Mouse (Mus musculus) embryonic stem cell, embryonic (primary cell): ENCODE results near the gene Map4k5.

Experiments
- CTCF ChIA-PET, 4 experiments: fragments of 300-600 bp in 2 of 4; fragments of 350-600 bp in 2 of 4; sonication (Branson Sonifier 250); formaldehyde crosslinking; loops; one replicate each; lab custom pipeline; 2022; ENCODE audit warnings: inconsistent platforms in 2 of 4; lab: Charles Lee
- POLR2A ChIA-PET, 4 experiments: fragments of 300-600 bp in 2 of 4; fragments of 350-600 bp in 2 of 4; sonication (Branson Sonifier 250); formaldehyde crosslinking; loops; one replicate each; lab custom pipeline; 2022; ENCODE audit warnings: antibody characterized with exemption in 4 of 4, inconsistent platforms in 1 of 4; lab: Charles Lee

Gene Map4k5

DNA sequence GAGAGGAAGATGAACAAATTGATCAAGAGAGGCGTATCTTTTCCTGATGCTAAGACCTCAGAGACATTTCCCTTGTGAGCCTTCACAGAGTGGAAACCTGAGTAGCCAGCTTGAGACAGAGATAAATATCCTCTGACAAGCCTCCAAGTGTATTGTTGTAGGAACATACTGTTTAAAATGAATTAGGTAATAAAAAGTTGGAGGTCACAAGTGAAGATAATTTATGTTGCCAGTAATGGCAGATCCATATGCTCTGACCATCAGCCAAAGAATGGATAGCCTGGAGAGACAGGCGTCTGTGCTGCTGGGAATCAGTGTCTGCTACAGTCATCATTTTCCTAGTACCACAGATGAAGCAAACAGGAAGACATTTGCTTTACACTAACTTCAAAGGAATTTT is 2.0 kb upstream of the Map4k5 start:
- ChIA-PET POLR2A (interaction anchor here in 2 of 4 experiments (0.9 to 2.5 kb wide), 3 partner anchors 10 to 211 kb away, joined by 3 to 6 read pairs (median 3); no protein-coding TSS in a partner anchor), CTCF (no interaction called here)

GRCm38 (mm10) chr12:69893927-69894326 is 927 bp upstream of the Map4k5 start:
- ChIA-PET CTCF (interaction anchor here (0.5 to 2.3 kb wide), 13 partner anchors 9 to 603 kb away, joined by 3 to 23 read pairs (median 4); no protein-coding TSS in a partner anchor), POLR2A (interaction anchor here (0.6 to 2.5 kb wide), 26 partner anchors 9 to 666 kb away, joined by 3 to 13 read pairs (median 4); partner anchors contain the start of genes Atp5s (in 2 of the 4), L2hgdh (in 1 of the 4) and Pole2 (in 1 of the 4))

DNA sequence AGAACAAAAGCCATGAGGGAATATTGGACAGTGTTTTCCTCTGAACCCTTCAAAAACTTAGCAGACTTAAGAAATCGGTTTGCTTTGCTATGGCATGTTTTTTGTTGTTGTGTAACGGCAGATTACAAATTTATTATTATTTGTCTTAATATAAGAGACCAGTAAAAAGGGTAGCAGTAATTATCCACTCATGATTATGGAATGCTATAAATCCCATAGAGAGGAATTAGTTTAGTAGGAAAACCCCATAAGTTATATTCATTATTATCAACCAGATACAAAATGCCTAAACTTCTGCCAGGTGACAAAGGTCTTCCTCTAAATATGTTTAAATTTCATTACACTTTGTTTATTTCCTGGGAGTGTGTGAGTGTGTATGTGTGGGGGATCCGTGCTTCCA is 1.3 kb downstream of the Map4k5 start:
- POLR2A ChIA-PET: interaction anchor here in 2 of 4 experiments (1.3 to 2.0 kb wide), 3 partner anchors 63 to 934 kb away, joined by 3 to 7 read pairs (median 5); partner anchors contain the start of gene Atp5s (in 1 of the 2)
- CTCF ChIA-PET: interaction anchor here in 2 of 4 experiments (0.8 to 1.7 kb wide), 2 partner anchors 130 to 160 kb away, joined by 6 to 8 read pairs; no protein-coding TSS in a partner anchor

- POLR2A ChIA-PET: interaction anchor here in 3 of 4 experiments (0.6 to 1.4 kb wide), 7 partner anchors 9 to 936 kb away, joined by 3 to 5 read pairs (median 3); partner anchors contain the start of gene Vcpkmt (in 1 of the 3)
- CTCF ChIA-PET: interaction anchor here in 1 of 4 experiments (0.6 kb wide), 1 partner anchor 1083 kb away, joined by 3 read pairs; no protein-coding TSS in a partner anchor
Measured at GRCm38 (mm10) chr12:69890476-69890875, 2.5 kb downstream of the Map4k5 start.

- ChIA-PET POLR2A (interaction anchor here in 3 of 4 experiments (0.6 to 1.4 kb wide), 7 partner anchors 9 to 431 kb away, joined by 3 to 5 read pairs (median 3); partner anchors contain the start of gene Vcpkmt (in 1 of the 3)), CTCF (no interaction called here)
Measured at GRCm38 (mm10) chr12:69890051-69890450, 2.9 kb downstream of the Map4k5 start.

- ChIA-PET CTCF (no interaction called here), POLR2A (interaction anchor here in 1 of 4 experiments (1.2 kb wide), 1 partner anchor 11 kb away, joined by 3 read pairs; no protein-coding TSS in a partner anchor)
Measured at GRCm38 (mm10) chr12:69888345-69888744, 4.7 kb downstream of the Map4k5 start.

- POLR2A ChIA-PET: interaction anchor here in 1 of 4 experiments (1.2 kb wide), 1 partner anchor 10 kb away, joined by 3 read pairs; no protein-coding TSS in a partner anchor
- CTCF ChIA-PET: no interaction called here
Measured at GRCm38 (mm10) chr12:69887776-69888175, 5.2 kb downstream of the Map4k5 start.

GRCm38 (mm10) chr12:69885170-69885923 is 7.7 kb downstream of the Map4k5 start:
- POLR2A ChIA-PET: interaction anchor here in 2 of 4 experiments (0.8 to 1.5 kb wide), 2 partner anchors 8 to 55 kb away, joined by 3 to 6 read pairs; partner anchors contain the start of gene Map4k5 (in 1 of the 2)

GRCm38 (mm10) chr12:69884053-69884452 is 8.9 kb downstream of the Map4k5 start:
- POLR2A ChIA-PET: interaction anchor here in 2 of 4 experiments (1.2 to 1.5 kb wide), 2 partner anchors 9 to 10 kb away, joined by 4 to 6 read pairs; partner anchors contain the start of gene Map4k5 (in 2 of the 2)
- CTCF ChIA-PET: no interaction called here

More at GRCm38 (mm10) chr12:69885170-69885923, 7.7 kb downstream of the Map4k5 start:
- CTCF ChIA-PET: interaction anchor here in 1 of 4 experiments (1.4 kb wide), 1 partner anchor 9 kb away, joined by 4 read pairs; no protein-coding TSS in a partner anchor

GRCm38 (mm10) chr12:69881198-69881905 is 11.6 kb downstream of the Map4k5 start:
- POLR2A ChIA-PET: interaction anchor here in 2 of 4 experiments (0.6 to 1.4 kb wide), 5 partner anchors 9 to 380 kb away, joined by 3 to 13 read pairs (median 5); partner anchors contain the start of genes Atl1 (in 1 of the 2) and Map4k5 (in 1 of the 2)
- CTCF ChIA-PET: no interaction called here

GRCm38 (mm10) chr12:69879739-69880138 is 13.3 kb downstream of the Map4k5 start:
- POLR2A ChIA-PET: interaction anchor here in 2 of 4 experiments (0.6 to 1.6 kb wide), 2 partner anchors 11 to 15 kb away, joined by 3 to 5 read pairs; no protein-coding TSS in a partner anchor
- CTCF ChIA-PET: no interaction called here

DNA sequence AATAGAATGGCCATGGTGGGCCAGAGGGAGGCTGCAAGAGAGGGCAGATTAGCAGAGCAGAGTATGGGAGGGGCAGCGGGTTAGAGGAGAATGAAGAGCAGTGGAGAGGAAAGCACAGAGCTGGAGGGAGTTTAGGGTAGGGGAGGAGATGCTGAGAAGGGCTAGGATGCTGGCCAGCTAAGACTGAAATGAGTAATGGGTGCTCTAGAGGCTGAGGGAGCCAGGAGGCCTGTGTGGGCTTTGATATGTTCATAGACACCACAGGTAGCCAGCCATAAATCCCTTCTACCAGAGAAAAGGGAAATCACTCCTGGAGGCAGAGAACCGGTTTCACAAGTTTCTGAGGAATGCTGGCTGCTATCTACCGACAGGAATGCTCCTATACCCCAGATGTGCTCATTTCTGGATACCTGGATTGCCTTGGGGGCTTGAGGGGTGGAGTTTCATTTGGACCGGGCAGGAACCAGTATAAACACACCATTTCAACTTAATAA is 13.8 kb downstream of the Map4k5 start:
- ChIA-PET CTCF (interaction anchor here in 2 of 4 experiments (0.6 to 1.0 kb wide), 2 partner anchors 13 to 26 kb away, joined by 3 to 4 read pairs; no protein-coding TSS in a partner anchor), POLR2A (interaction anchor here in 3 of 4 experiments (0.6 to 1.6 kb wide), 4 partner anchors 10 to 14 kb away, joined by 3 to 5 read pairs (median 4); no protein-coding TSS in a partner anchor)

DNA sequence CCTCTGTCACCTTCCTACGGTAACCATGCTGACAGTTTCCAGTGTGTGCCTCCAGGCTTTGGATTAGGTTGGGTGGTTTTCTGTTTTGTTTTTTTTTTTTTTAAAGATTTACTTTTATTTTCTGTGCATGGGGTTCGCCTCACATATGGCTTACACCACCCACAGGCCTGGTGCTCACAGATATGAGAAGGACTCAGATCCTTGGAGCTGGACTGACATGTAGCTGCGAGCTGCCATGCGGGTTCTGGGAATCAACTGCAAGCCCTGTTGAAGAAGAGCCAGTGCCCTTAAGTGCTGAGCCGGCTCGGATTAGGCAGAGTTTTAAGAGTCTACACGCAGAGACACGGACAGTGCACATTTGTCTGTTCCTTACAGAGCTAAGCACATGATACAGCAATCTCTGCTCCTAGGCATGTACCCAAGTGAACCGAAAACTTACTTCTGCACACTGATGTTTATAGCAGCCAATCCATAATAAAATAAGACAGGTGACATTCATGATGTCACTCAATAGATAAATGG is 15.1 kb downstream of the Map4k5 start:
- ChIA-PET POLR2A (interaction anchor here in 3 of 4 experiments (0.7 to 1.6 kb wide), 8 partner anchors 10 to 50 kb away, joined by 3 to 5 read pairs (median 3); partner anchors contain the start of gene Map4k5 (in 1 of the 3)), CTCF (interaction anchor here in 1 of 4 experiments (0.7 kb wide), 1 partner anchor 50 kb away, joined by 4 read pairs; no protein-coding TSS in a partner anchor)

DNA sequence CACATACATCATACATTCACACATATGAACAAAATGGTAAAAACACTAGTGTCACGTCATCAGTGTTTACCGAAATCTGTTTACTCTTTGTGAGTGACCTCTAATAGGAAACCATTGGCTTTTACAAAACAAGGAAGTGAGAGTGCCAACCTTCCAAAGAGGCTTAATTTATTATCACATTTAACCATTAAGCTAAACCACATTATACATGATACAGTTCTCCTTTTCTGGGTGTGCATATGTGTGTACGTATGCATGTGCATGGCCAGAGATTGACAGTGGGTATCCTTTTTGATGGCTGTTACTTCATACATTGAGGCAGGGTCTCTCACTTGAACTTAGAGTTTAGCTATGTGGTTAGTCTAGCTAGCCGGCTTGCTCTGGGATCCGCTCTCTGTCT is 21.4 kb downstream of the Map4k5 start:
- CTCF ChIA-PET: interaction anchor here in 1 of 4 experiments (0.5 kb wide), 1 partner anchor 150 kb away, joined by 7 read pairs; no protein-coding TSS in a partner anchor
- POLR2A ChIA-PET: interaction anchor here in 1 of 4 experiments (0.7 to 1.1 kb wide), 2 partner anchors 19 to 90 kb away, joined by 3 to 4 read pairs; no protein-coding TSS in a partner anchor

DNA sequence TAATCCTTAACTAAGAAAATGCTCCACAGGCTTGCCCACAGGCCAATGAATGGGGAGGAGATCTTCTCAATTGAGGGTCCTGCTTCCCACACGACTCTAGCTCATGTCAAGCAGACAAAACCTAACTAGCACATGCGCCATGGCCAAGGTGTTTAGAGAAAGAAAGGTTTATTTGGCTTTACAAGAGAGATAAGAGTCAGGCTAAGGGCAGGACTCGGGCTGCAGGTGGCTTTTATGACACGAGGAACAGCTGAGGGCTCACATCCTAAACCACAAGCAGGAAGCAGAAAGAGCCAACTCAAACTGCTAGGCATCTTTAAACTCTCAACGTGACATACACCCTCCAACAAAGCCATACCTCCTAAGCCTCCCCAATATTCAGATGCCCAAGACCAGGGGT is 25.7 kb downstream of the Map4k5 start:
- ChIA-PET POLR2A (interaction anchor here in 1 of 4 experiments (1.4 to 1.7 kb wide), 2 partner anchors 14 to 142 kb away, joined by 4 read pairs; no protein-coding TSS in a partner anchor), CTCF (no interaction called here)

GRCm38 (mm10) chr12:69864164-69864692 is 28.8 kb downstream of the Map4k5 start:
- POLR2A ChIA-PET: interaction anchor here in 2 of 4 experiments (1.1 to 3.5 kb wide), 2 partner anchors 15 kb away, joined by 3 to 11 read pairs; no protein-coding TSS in a partner anchor
- CTCF ChIA-PET: interaction anchor here in 1 of 4 experiments (0.7 kb wide), 1 partner anchor 10 kb away, joined by 3 read pairs; no protein-coding TSS in a partner anchor

DNA sequence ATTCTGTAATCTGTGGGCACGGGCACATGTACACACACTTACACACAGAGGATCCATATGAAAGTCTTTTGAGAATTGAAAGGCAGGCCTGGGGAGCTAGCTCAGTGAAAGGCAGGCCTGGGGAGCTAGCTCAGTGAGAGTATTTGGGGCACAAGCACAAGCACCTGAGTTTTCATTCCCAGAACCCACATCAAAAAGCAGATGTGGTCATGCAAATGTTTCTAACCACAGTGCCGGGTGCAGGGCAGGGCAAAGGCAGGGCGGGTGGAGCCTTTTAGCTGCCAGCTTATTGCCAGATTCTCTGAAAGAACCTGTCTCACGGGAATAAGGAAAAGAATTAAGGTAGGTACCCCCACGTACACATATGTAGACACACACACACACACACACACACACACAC is 29.5 kb downstream of the Map4k5 start:
- ChIA-PET CTCF (no interaction called here), POLR2A (interaction anchor here in 2 of 4 experiments (1.2 to 3.5 kb wide), 2 partner anchors 12 to 15 kb away, joined by 3 to 11 read pairs; no protein-coding TSS in a partner anchor)
